ENCODE assay signal across 8 mouse cellular contexts in genomic region chr17:36271586-36272256, GRCm38 (mm10). TPM values are rescaled to one million over a fixed set of nuclear protein-coding genes. Genes with fewer than 3 reads are reported as not detected.
DNase-seq lines count a peak whose midpoint lies in the region; ATAC-seq and TF ChIP-seq lines count a peak whose summit lies in the region.

Gene Trim39, minus strand, starts transcription at chr17:36272247.

- H3K27ac ChIP-seq in stomach, postnatal 0 days (replicated peaks) = peak within 1 kb of the TSS; percentile 94

- H3K4me3 ChIP-seq in myocyte = peak within 1 kb of the TSS; percentile 83
- H3K4me3 ChIP-seq in stomach, postnatal 0 days (ENCODE audit: low read depth, low read length) = peak within 1 kb of the TSS; percentile 98

- H3K9me3 ChIP-seq in stomach, postnatal 0 days (ENCODE audit: control insufficient read depth, low read length) = no peaks in the 10 kb centered on the region

- ATAC-seq in stomach, postnatal 0 days (ENCODE audit: low FRiP score, low TSS enrichment) = peak; percentile 88

- TF ChIP-seq EP300 in stomach, postnatal 0 days (optimal IDR thresholded peaks at IDR 0.05) = no peak

- peaks cover 52% of the 10 kb centered on the region for H3K79me2 ChIP-seq in myocyte (ENCODE audit: control insufficient read depth, insufficient read depth)

- H3K27me3 ChIP-seq in myocyte (ENCODE audit: control insufficient read depth, insufficient read depth, insufficient read length) = no peaks in the 10 kb centered on the region
- H3K27me3 ChIP-seq in stomach, postnatal 0 days (ENCODE audit: control insufficient read depth, insufficient read depth, low read length) = no peaks in the 10 kb centered on the region

- WGBS in stomach, postnatal 0 days = under 1% methylated on average over 43 of the region's 43 CpGs

- peak within 1 kb of the TSS; percentile 97 for H3K4me2 ChIP-seq in myocyte (ENCODE audit: low read depth)
- H3K4me2 ChIP-seq in stomach, postnatal 0 days (replicated peaks; ENCODE audit: low read depth) = peak within 1 kb of the TSS; percentile 80

- H3K4me1 ChIP-seq in stomach, postnatal 0 days (replicated peaks; ENCODE audit: control insufficient read depth, insufficient read depth) = no peaks in the 10 kb centered on the region; the same call in 1 of the 2 replicates

- H3K36me3 ChIP-seq in myocyte (ENCODE audit: control insufficient read depth, insufficient read depth) = peaks cover 6% of the 10 kb centered on the region
- H3K36me3 ChIP-seq in stomach, postnatal 0 days (ENCODE audit: control insufficient read depth, insufficient read depth, low read length) = no peaks in the 10 kb centered on the region

- H3ac ChIP-seq in myocyte (ENCODE audit: control insufficient read depth, insufficient read length) = peak within 1 kb of the TSS; percentile 82

- H3K9ac ChIP-seq in stomach, postnatal 0 days (ENCODE audit: low read length) = peak within 1 kb of the TSS; percentile 96

- TF ChIP-seq CTCF in stomach, postnatal 0 days (IDR thresholded peaks at IDR 0.05; ENCODE audit: low read depth) = no peak

- peak; percentile 93 for DNase-seq in 3T3-L1 (ENCODE audit: low read depth, low spot score)
- DNase-seq in Muller cell, postnatal 12 days (ENCODE audit: inconsistent ontology term) = peak; percentile 89
- DNase-seq in cerebellum, postnatal 14 days = peak; percentile 20 to 90
- peak; percentile 79 for DNase-seq in frontal cortex, postnatal 25 days (ENCODE audit: low spot score in 2 of 2)
- peak; percentile 92 for DNase-seq in kidney, adult 9 months
- peak; percentile 79 for DNase-seq in liver
- DNase-seq in stomach, postnatal 0 days (ENCODE audit: low spot score) = peak; percentile 84

- peak; percentile 64 for TF ChIP-seq POLR2A in myocyte (IDR thresholded peaks at IDR 0.05; ENCODE audit: insufficient read length, low read depth)

TF ChIP-seq in myocyte, 11 proteins besides CTCF, POLR2A, EP300 and RAD21:
- TF ChIP-seq TCF3 (IDR thresholded peaks at IDR 0.05; ENCODE audit: insufficient read length, low read depth) (no peak), POLR2AphosphoS2 (IDR thresholded peaks at IDR 0.05; ENCODE audit: insufficient read length, low read depth) (peak; percentile 7)

RNA-seq across cellular contexts. Expression of gene Trim39, which starts in this region (rescaled TPM):
- polyA plus RNA-seq in myocyte (2012; fragmentation: generic; extraction: Trizol) = 5.5 TPM
- 6.2 and 6.5 TPM in 2 replicates for polyA plus RNA-seq in stomach, postnatal 0 days (2015; fragmentation: Nextera tagmentation; extraction: Ambion mirVana)

Comparison
In these comparisons a context has a peak if more than half of its experiments do, and no peak if none do; other contexts are left out.
1. Peak in every context shown above with its lines: DNase-seq, ATAC-seq, H3K4me3 ChIP-seq and H3K27ac ChIP-seq.